Mouse (Mus musculus) spleen, embryonic (tissue): Measurements from ENCODE around the gene Kifap3.

Experiments
- CTCF ChIA-PET: fragments of 350-600 bp; sonication (Branson Sonifier 250); formaldehyde crosslinking; loops from one replicate; lab custom pipeline; 2022; lab: Charles Lee

Gene Kifap3

GRCm38 (mm10) chr1:163964008-163964689, 184.8 kb downstream of the Kifap3 start:
- CTCF ChIA-PET, result no interaction called here
